Mouse (Mus musculus) CH12.LX (cell line): ENCODE measurements at regions not wholly inside any gene's neighbourhood (a gene's known extent, or its start where the extent isn't known, plus 50 kb on each side); places are given as distances from the start of the nearest gene placed in this dataset.
A peak's percentile ranks its signal among the peaks of the same experiment; 100 is the strongest.

Source experiments
- DNase-seq: peaks from one replicate; pipeline ENCODE4 v3.0.0-alpha.2; 2013; ENCODE audit errors: extremely low read depth
- H3K27ac ChIP-seq: 2 replicates; pipeline ENCODE4 v1.5.1; 2012; ENCODE audit warnings: low read depth, mild to moderate bottlenecking, control low read depth, moderate library complexity; ENCODE audit not compliant: insufficient read depth
- H3K27me3 ChIP-seq: replicated peaks from 2 replicates; pipeline ENCODE3; 2012; ENCODE audit warnings: inconsistent platforms
- H3K36me3 ChIP-seq, 2 experiments: replicated peaks in 1 of 2; 2 replicates each; pipeline versions ENCODE3 to v1.6.1; 2012; ENCODE audit warnings: inconsistent platforms in 1 of 2, low read length in 1 of 2, mild to moderate bottlenecking in 1 of 2, mixed read lengths in 1 of 2, moderate library complexity in 1 of 2; ENCODE audit not compliant: control insufficient read depth in 1 of 2, insufficient read depth in 1 of 2
- H3K4me1 ChIP-seq, 2 experiments: 2 replicates each; pipeline ENCODE4 v1.6.1; 2012; ENCODE audit warnings: inconsistent platforms in 1 of 2, moderate library complexity in 1 of 2; ENCODE audit not compliant: insufficient read depth in 2 of 2, control insufficient read depth in 1 of 2
- H3K4me2 ChIP-seq: 2 replicates; pipeline ENCODE4 v1.6.1; 2012; ENCODE audit warnings: low read depth, mild to moderate bottlenecking, control low read depth; ENCODE audit not compliant: poor library complexity, insufficient read depth, severe bottlenecking
- H3K4me3 ChIP-seq, 3 experiments: fragments of 150-350 bp in 1 of 3; sonication (generic) in 1 of 3; replicated peaks in 1 of 3; 2 replicates each; pipeline versions ENCODE3 to v1.5.1; 2011 to 2012; ENCODE audit warnings: low read depth in 2 of 3, low read length in 2 of 3, mild to moderate bottlenecking in 2 of 3, moderate library complexity in 2 of 3, control low read depth in 1 of 3, improper control_type of control experiment in 1 of 3, inconsistent platforms in 1 of 3, mixed read lengths in 1 of 3; ENCODE audit not compliant: poor library complexity in 1 of 3
- H3K79me2 ChIP-seq: replicated peaks from 2 replicates; pipeline ENCODE4 v1.6.1; 2012; ENCODE audit warnings: mild to moderate bottlenecking, moderate library complexity; ENCODE audit not compliant: control insufficient read depth, poor library complexity, insufficient read depth, severe bottlenecking; ENCODE audit errors: extremely low read depth
- H3K9ac ChIP-seq: 2 replicates; pipeline ENCODE4 v1.6.1; 2012; ENCODE audit warnings: low read depth, mild to moderate bottlenecking, control low read depth, moderate library complexity; ENCODE audit not compliant: insufficient read depth
- H3K9me3 ChIP-seq: replicated peaks from 2 replicates; pipeline ENCODE3; 2012; ENCODE audit warnings: low read length, inconsistent platforms, mixed read lengths
- BHLHE40 ChIP-seq: IDR thresholded peaks from 2 replicates; pipeline ENCODE4 v1.6.1; 2011; ENCODE audit warnings: mild to moderate bottlenecking, low read depth, low read length, improper control_type of control experiment
- CTCF ChIP-seq, 2 experiments: IDR thresholded peaks in 1 of 2; conservative IDR thresholded peaks in 1 of 2; 2 replicates each; pipeline ENCODE4 v1.5.1; 2011 to 2012; ENCODE audit warnings: low read depth in 2 of 2, low read length in 2 of 2, improper control_type of control experiment in 1 of 2, inconsistent platforms in 1 of 2, mild to moderate bottlenecking in 1 of 2, moderate library complexity in 1 of 2
- E2F4 ChIP-seq: IDR thresholded peaks from 2 replicates; pipeline ENCODE4 v1.6.1; 2011; ENCODE audit warnings: low read depth, low read length, improper control_type of control experiment; ENCODE audit not compliant: insufficient replicate concordance
- ELF1 ChIP-seq: IDR thresholded peaks from 2 replicates; pipeline ENCODE4 v1.6.1; 2014; ENCODE audit warnings: low read depth, mild to moderate bottlenecking, inconsistent platforms, low read length, improper control_type of control experiment
- EP300 ChIP-seq: IDR thresholded peaks from 2 replicates; pipeline ENCODE4 v1.6.1; 2011; ENCODE audit warnings: low read length, improper control_type of control experiment
- ETS1 ChIP-seq: conservative IDR thresholded peaks from 2 replicates; pipeline ENCODE4 v1.6.1; 2012; ENCODE audit warnings: low read depth, mild to moderate bottlenecking, inconsistent platforms, low read length, improper control_type of control experiment, moderate library complexity
- GABPA ChIP-seq: IDR thresholded peaks from 2 replicates; pipeline ENCODE4 v1.6.1; 2012; ENCODE audit warnings: low read depth, low read length, improper control_type of control experiment, inconsistent platforms; ENCODE audit not compliant: insufficient replicate concordance
- IRF4 ChIP-seq: IDR thresholded peaks from 2 replicates; pipeline ENCODE4 v1.6.1; 2014; ENCODE audit warnings: low read depth, mild to moderate bottlenecking, inconsistent platforms, low read length, improper control_type of control experiment
- JUND ChIP-seq: conservative IDR thresholded peaks from 2 replicates; pipeline ENCODE4 v1.6.1; 2011; ENCODE audit warnings: low read depth, low read length, improper control_type of control experiment
- KAT2A ChIP-seq: IDR thresholded peaks from 2 replicates; pipeline ENCODE4 v1.6.1; 2012; ENCODE audit warnings: low read length, improper control_type of control experiment, inconsistent platforms; ENCODE audit not compliant: insufficient replicate concordance
- MAX ChIP-seq: IDR thresholded peaks from 2 replicates; pipeline ENCODE4 v1.6.1; 2011; ENCODE audit warnings: low read length, improper control_type of control experiment
- MEF2A ChIP-seq: IDR thresholded peaks from 2 replicates; pipeline ENCODE4 v1.6.1; 2014; ENCODE audit warnings: low read depth, mild to moderate bottlenecking, inconsistent platforms, low read length, improper control_type of control experiment, borderline replicate concordance
- NELFE ChIP-seq: IDR thresholded peaks from 2 replicates; pipeline ENCODE4 v1.6.1; 2011; ENCODE audit warnings: low read depth, low read length, improper control_type of control experiment
- NRF1 ChIP-seq: IDR thresholded peaks from 2 replicates; pipeline ENCODE4 v1.6.1; 2014; ENCODE audit warnings: low read depth, mild to moderate bottlenecking, inconsistent platforms, low read length, improper control_type of control experiment, moderate library complexity
- POLR2A ChIP-seq: IDR thresholded peaks from 2 replicates; pipeline ENCODE4 v1.6.1; 2011; ENCODE audit warnings: low read depth, mild to moderate bottlenecking, improper control_type of control experiment, low read length
- POLR2AphosphoS2 ChIP-seq: IDR thresholded peaks from 2 replicates; pipeline ENCODE4 v1.6.1; 2011; ENCODE audit warnings: low read depth, low read length, improper control_type of control experiment
- RAD21 ChIP-seq: IDR thresholded peaks from 2 replicates; pipeline ENCODE4 v1.6.1; 2011; ENCODE audit warnings: low read depth, mild to moderate bottlenecking, low read length, improper control_type of control experiment, moderate library complexity
- SIN3A ChIP-seq: IDR thresholded peaks from 2 replicates; pipeline ENCODE4 v1.6.1; 2012; ENCODE audit warnings: low read length, improper control_type of control experiment, inconsistent platforms
- SMC3 ChIP-seq: IDR thresholded peaks from 2 replicates; pipeline ENCODE4 v1.6.1; 2011; ENCODE audit warnings: low read depth, low read length, improper control_type of control experiment
- TBP ChIP-seq: conservative IDR thresholded peaks from 2 replicates; pipeline ENCODE4 v1.6.1; 2011; ENCODE audit warnings: low read depth, low read length, improper control_type of control experiment
- TCF12 ChIP-seq: IDR thresholded peaks from 2 replicates; pipeline ENCODE4 v1.6.1; 2014; ENCODE audit warnings: low read depth, mild to moderate bottlenecking, inconsistent platforms, low read length, improper control_type of control experiment
- USF1 ChIP-seq: IDR thresholded peaks from 2 replicates; pipeline ENCODE4 v1.6.1; 2014; ENCODE audit warnings: low read depth, mild to moderate bottlenecking, inconsistent platforms, low read length, improper control_type of control experiment
- USF2 ChIP-seq: conservative IDR thresholded peaks from 2 replicates; pipeline ENCODE4 v1.6.1; 2011; ENCODE audit warnings: low read depth, low read length, improper control_type of control experiment
- ZC3H11A ChIP-seq: IDR thresholded peaks from 2 replicates; pipeline ENCODE4 v1.6.1; 2012; ENCODE audit warnings: low read depth, mild to moderate bottlenecking, inconsistent platforms, low read length, improper control_type of control experiment
- ZKSCAN1 ChIP-seq: IDR thresholded peaks from 2 replicates; pipeline ENCODE4 v1.6.1; 2012; ENCODE audit warnings: low read depth, inconsistent platforms, low read length, improper control_type of control experiment, borderline replicate concordance
- ZNF384 ChIP-seq: IDR thresholded peaks from 2 replicates; pipeline ENCODE4 v1.6.1; 2012; ENCODE audit warnings: low read depth, low read length, improper control_type of control experiment, inconsistent platforms
- dilution Hi-C: fragments of 300-500 bp; cut with MboI; formaldehyde crosslinking; loops from 2 replicates; pipeline ENCODE4 v1.14.3; 2020; ENCODE audit warnings: low sequenced_read_pairs; ENCODE audit not compliant: extremely low pct_unique_long_range_greater_than_20kb, extremely low pct_ligation_motif_present
- in situ Hi-C: fragments of 300-500 bp; cut with MboI; formaldehyde crosslinking; loops from 3 replicates; pipeline ENCODE4 v1.14.3; 2019; ENCODE audit warnings: low sequenced_read_pairs, low pct_ligation_motif_present, low pct_unique_long_range_greater_than_20kb, mixed read lengths

GRCm38 (mm10) chr6:127243032-127243431 lies 91.0 kb upstream of the Ccnd2 start:
- Histone ChIP-seq H3K4me2 (0 out of 2 replicates have a peak overlapping the region, but pooled peaks have one; percentile 60), H3K9me3 (peaks cover 4% of the 10 kb centered on the region), H3K4me3 (no peak overlapping the region), H3K79me2 (no peaks in the 10 kb centered on the region), H3K4me1 (peaks cover 45 to 87% of the 10 kb centered on the region in 2 experiments), H3K9ac (peak overlapping the region; percentile 48), H3K27me3 (no peaks in the 10 kb centered on the region), H3K27ac (peak overlapping the region; percentile 98), H3K36me3 (no peaks in the 10 kb centered on the region)
- DNase-seq: peak; percentile 40
- dilution Hi-C loops: no loop called here
- in situ Hi-C loops: loop anchor here (5.0 kb wide), 1 partner anchor 91 kb away; the partner anchor contains the start of gene Ccnd2
- TF ChIP-seq ETS1 (peak; percentile 78), SIN3A (no peak), NELFE (no peak), USF1 (no peak), POLR2AphosphoS2 (no peak), JUND (no peak), MEF2A (peak; percentile 72; the same call in 1 of the 2 replicates), SMC3 (peak; percentile 5; the same call in 1 of the 2 replicates), NRF1 (no peak), RAD21 (no peak; the same call in 1 of the 2 replicates), TBP (0 out of 2 replicates have a peak, but pooled peaks have one; percentile 40), TCF12 (peak; percentile 85), KAT2A (no peak), IRF4 (0 out of 2 replicates have a peak, but pooled peaks have one; percentile 66), ELF1 (0 out of 2 replicates have a peak, but pooled peaks have one; percentile 33), ZC3H11A (no peak), EP300 (peak; percentile 67), ZNF384 (no peak), MAX (no peak), E2F4 (no peak), POLR2A (no peak), CTCF (conservative IDR thresholded peaks at IDR 0.05 in 1 of 2, IDR thresholded peaks at IDR 0.05 in 1 of 2; ENCODE audit: low read depth in 2 of 2, low read length in 2 of 2) (no peak), ZKSCAN1 (no peak), GABPA (no peak), BHLHE40 (peak; percentile 67), USF2 (no peak)
